Mouse (Mus musculus) lung, adult 2 months (tissue): ENCODE measurements around the gene Cage1.

Source experiments
- CTCF ChIP-seq: fragments of 200-500 bp; IDR thresholded peaks from 2 replicates; pipeline ENCODE4 v1.5.1; 2011; ENCODE audit warnings: mild to moderate bottlenecking, low read length, control low read depth; ENCODE audit not compliant: insufficient read depth
- POLR2A ChIP-seq: fragments of 200-500 bp; IDR thresholded peaks from 2 replicates; pipeline ENCODE4 v1.6.1; 2011; ENCODE audit warnings: low read depth, mild to moderate bottlenecking, control low read depth, low read length, borderline replicate concordance; ENCODE audit errors: extremely low read depth

DNA sequence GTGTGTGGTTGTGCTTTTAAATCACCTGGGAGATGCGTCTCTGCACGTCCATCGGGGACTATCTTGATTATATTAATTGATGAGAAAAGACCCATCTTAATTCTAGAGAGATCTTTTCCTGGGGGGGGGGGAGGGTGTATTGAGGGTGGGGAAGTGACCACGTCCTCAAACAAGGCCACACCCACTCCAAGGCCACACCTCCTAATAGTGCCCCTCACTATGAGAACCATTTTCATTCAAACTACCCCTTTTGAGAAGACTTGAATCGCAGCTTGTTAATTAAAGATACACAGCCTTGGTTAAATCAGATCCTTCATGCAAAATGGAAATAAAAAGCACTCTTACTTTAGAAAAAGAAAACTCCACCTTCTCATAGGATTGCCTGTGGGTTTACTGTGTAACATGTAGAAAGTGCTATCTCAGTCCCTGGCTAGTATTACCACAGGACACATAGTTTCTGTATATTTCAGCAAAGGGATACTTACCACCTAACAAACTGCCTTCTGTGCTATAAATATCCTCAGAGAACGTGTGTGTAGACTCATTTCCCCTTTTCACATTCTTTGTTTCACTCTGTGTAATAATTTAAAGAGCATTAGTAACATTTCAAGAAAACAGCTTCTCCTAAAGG lies 9.1 kb downstream of the Cage1 start:
- TF ChIP-seq CTCF (no peak), POLR2A (no peak)
